Mouse (Mus musculus) liver, adult 2 months (tissue): Measurements from ENCODE around the gene Chst13. TPM values are rescaled to one million over a fixed set of nuclear protein-coding genes. Genes with fewer than 3 reads are reported as not detected.
A peak's percentile ranks its signal among the peaks of the same experiment; 100 is the strongest.

Experiments
- DNase-seq: peaks from one replicate; pipeline ENCODE4 v3.0.0-alpha.2; 2011; ENCODE audit warnings: low read depth, low spot score; ENCODE audit errors: extremely low read depth
- H3K27ac ChIP-seq: fragments of 200-500 bp; replicated peaks from 2 replicates; pipeline ENCODE4 v1.5.1; 2012; ENCODE audit warnings: low read depth, mild to moderate bottlenecking, control low read depth, inconsistent platforms, low read length; ENCODE audit not compliant: insufficient read depth
- H3K27me3 ChIP-seq: fragments of 200-500 bp; 2 replicates; pipeline ENCODE4 v1.6.1; 2012; ENCODE audit warnings: mild to moderate bottlenecking, moderate library complexity, low read length, inconsistent platforms; ENCODE audit not compliant: control insufficient read depth, insufficient read depth
- H3K36me3 ChIP-seq: fragments of 200-500 bp; 2 replicates; pipeline ENCODE4 v1.6.1; 2012; ENCODE audit warnings: low read length, inconsistent platforms; ENCODE audit not compliant: control insufficient read depth, insufficient read depth
- H3K4me1 ChIP-seq: fragments of 200-500 bp; 2 replicates; pipeline ENCODE4 v1.6.1; 2011; ENCODE audit warnings: low read length; ENCODE audit not compliant: control insufficient read depth, insufficient read depth
- H3K4me3 ChIP-seq: fragments of 200-500 bp; 2 replicates; pipeline ENCODE4 v1.5.1; 2011; ENCODE audit warnings: low read depth, mild to moderate bottlenecking, control low read depth, low read length, moderate library complexity; ENCODE audit not compliant: insufficient read depth
- H3K79me2 ChIP-seq: fragments of 200-500 bp; 2 replicates; pipeline ENCODE4 v1.6.1; 2012; ENCODE audit warnings: inconsistent platforms, mild to moderate bottlenecking, low read length, moderate library complexity; ENCODE audit not compliant: control insufficient read depth, insufficient read depth
- H3K9ac ChIP-seq: fragments of 200-500 bp; 2 replicates; pipeline ENCODE4 v1.6.1; 2012; ENCODE audit warnings: low read depth, mild to moderate bottlenecking, control low read depth, inconsistent platforms, low read length
- CTCF ChIP-seq: fragments of 200-500 bp; IDR thresholded peaks from 2 replicates; pipeline ENCODE4 v1.5.1; 2011; ENCODE audit warnings: low read depth, low read length, control low read depth
- POLR2A ChIP-seq: fragments of 200-500 bp; IDR thresholded peaks from 2 replicates; pipeline ENCODE4 v1.6.1; 2011; ENCODE audit warnings: low read length, control low read depth; ENCODE audit not compliant: insufficient read depth; ENCODE audit errors: extremely low read depth
- WGBS: fragments of 180-500 bp; shearing (Covaris S2); methylation state at CpG from one replicate; pipeline ENCODE4 v1.1.7; 2018; 5-methylcytosine and 5-hydroxymethylcytosine counted together
- polyA plus RNA-seq: library from polyadenylated mRNA; depleted of rRNA; stranded (reverse); fragments of >200 nt; gene quantifications from 2 replicates; pipeline ENCODE4 v1.2.3, GENCODE M21; 2012
- total RNA-seq: library from RNA; depleted of rRNA; stranded (reverse); fragments of >200 nt; gene quantifications from 2 replicates; pipeline ENCODE4 v1.2.3, GENCODE M21; 2014

Chst13 gene
- total and polyA plus RNA-seq, 2 experiments = 9.3 to 26.8 TPM

GRCm38 (mm10) chr6:90360922-90361614, 36.1 kb upstream of the Chst13 start:
- Histone ChIP-seq H3K4me3 (no peak overlapping the region), H3K27ac (no peak overlapping the region), H3K9ac (no peak overlapping the region), H3K4me1 (no peaks in the 10 kb centered on the region), H3K36me3 (peaks cover 22% of the 10 kb centered on the region), H3K79me2 (no peaks in the 10 kb centered on the region), H3K27me3 (no peaks in the 10 kb centered on the region)
- WGBS = 86% methylated on average over 6 of the region's 6 CpGs
- DNase-seq = no peak
- TF ChIP-seq CTCF (no peak), POLR2A (no peak)

GRCm38 (mm10) chr6:90360024-90360781, 35.2 kb upstream of the Chst13 start:
- H3K27ac ChIP-seq = no peak overlapping the region; the same call in 1 of the 2 replicates

GRCm38 (mm10) chr6:90359445-90359844, 34.5 kb upstream of the Chst13 start:
- Histone ChIP-seq H3K4me1 (no peaks in the 10 kb centered on the region), H3K79me2 (no peaks in the 10 kb centered on the region), H3K36me3 (peaks cover 24% of the 10 kb centered on the region), H3K9ac (no peak overlapping the region), H3K27ac (no peak overlapping the region), H3K27me3 (no peaks in the 10 kb centered on the region), H3K4me3 (no peak overlapping the region)
- 78% methylated on average over 2 of the region's 2 CpGs for WGBS
- no peak for DNase-seq
- no peak for TF ChIP-seq CTCF
- no peak for TF ChIP-seq POLR2A

More at GRCm38 (mm10) chr6:90360024-90360781, 35.2 kb upstream of the Chst13 start:
- no peaks in the 10 kb centered on the region for H3K79me2 ChIP-seq
- TF ChIP-seq CTCF (no peak), POLR2A (no peak)
- H3K4me3 ChIP-seq = no peak overlapping the region
- H3K4me1 ChIP-seq = no peaks in the 10 kb centered on the region
- H3K36me3 ChIP-seq = peaks cover 23% of the 10 kb centered on the region
- WGBS = 61% methylated on average over 7 of the region's 7 CpGs
- no peaks in the 10 kb centered on the region for H3K27me3 ChIP-seq
- peak; percentile 55 for DNase-seq
- no peak overlapping the region for H3K9ac ChIP-seq

GRCm38 (mm10) chr6:90358142-90358541, 33.2 kb upstream of the Chst13 start:
- WGBS = 79% methylated on average over 5 of the region's 5 CpGs
- TF ChIP-seq POLR2A (no peak), CTCF (no peak)
- Histone ChIP-seq H3K27me3 (no peaks in the 10 kb centered on the region), H3K27ac (no peak overlapping the region), H3K9ac (no peak overlapping the region), H3K79me2 (no peaks in the 10 kb centered on the region), H3K4me3 (no peak overlapping the region), H3K4me1 (no peaks in the 10 kb centered on the region), H3K36me3 (peaks cover 25% of the 10 kb centered on the region)
- no peak for DNase-seq

GRCm38 (mm10) chr6:90350011-90350410, 25.0 kb upstream of the Chst13 start:
- no peak for DNase-seq
- H3K4me1 ChIP-seq = no peaks in the 10 kb centered on the region
- WGBS = 69% methylated on average over 2 of the region's 2 CpGs

More at GRCm38 (mm10) chr6:90350011-90350410, 25.0 kb upstream of the Chst13 start:
- Histone ChIP-seq H3K27me3 (no peaks in the 10 kb centered on the region), H3K79me2 (no peaks in the 10 kb centered on the region), H3K4me3 (no peak overlapping the region), H3K36me3 (peaks cover 32% of the 10 kb centered on the region), H3K27ac (no peak overlapping the region), H3K9ac (no peak overlapping the region)
- TF ChIP-seq CTCF (no peak), POLR2A (no peak)
